ENCODE assay signal across 17 mouse cellular contexts in the genomic region with DNA sequence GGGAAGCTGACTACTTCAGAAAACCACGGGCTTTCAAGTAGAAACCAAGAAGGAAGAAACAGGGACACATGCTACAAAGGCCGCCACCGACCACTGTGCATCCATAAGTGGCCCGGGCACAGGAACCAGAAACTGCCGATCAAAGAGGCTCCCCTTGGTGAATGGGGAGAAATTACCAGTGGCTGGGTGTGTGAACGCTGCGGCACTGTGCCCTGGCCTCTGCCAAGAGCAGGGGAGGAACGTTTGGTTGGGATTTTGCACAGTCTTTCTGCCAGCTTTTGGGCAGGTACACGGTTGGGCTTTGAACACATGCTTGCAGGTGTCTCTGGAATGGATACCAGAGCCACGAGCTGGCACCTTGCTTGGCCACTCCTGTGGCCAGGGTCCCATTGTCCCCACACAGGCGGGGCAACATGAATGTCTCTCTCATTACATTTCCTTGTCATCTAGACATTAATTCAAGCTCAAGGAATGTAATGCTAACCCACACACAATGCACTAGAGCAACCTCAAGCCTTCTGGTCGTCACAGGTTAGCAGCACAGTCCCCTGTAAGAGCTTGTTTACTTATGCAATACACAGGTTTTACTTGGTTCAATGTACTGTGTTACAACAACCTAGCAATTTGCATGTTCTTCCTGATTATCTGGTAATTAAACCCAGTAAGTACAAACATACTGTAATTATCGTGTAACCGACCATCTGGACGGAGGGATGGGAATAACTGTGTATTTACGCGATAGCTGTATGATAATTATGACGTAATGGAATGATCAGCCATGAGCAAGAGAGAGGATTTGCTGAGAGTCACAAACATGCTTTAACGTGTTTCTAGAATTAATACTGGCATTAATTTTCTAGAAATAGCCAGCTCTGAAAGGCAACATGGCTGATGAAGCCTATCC.
DNase-seq lines count a peak whose midpoint lies in the region; ATAC-seq and TF ChIP-seq lines count a peak whose summit lies in the region.
"Had no signal": no experiment of that assay in that cellular context is flagged by ENCODE, and none has a peak within 500 bp of the region (broad histone marks: within the 10 kb centered on the region; RNA-seq: fewer than 3 reads in every experiment).

No protein-coding gene starts in this region.

- H3K4me2 ChIP-seq in heart, embryonic 11.5 days, result no peak overlapping the region
- H3K4me2 ChIP-seq in neural tube, embryonic 13.5 days, result no peak overlapping the region
- peak overlapping the region; percentile 5; the same call in 1 of the 2 replicates for H3K4me2 ChIP-seq in limb, embryonic 14.5 days (replicated peaks; ENCODE audit: low read depth, low read length, severe bottlenecking)
- H3K4me2 ChIP-seq: hindbrain, embryonic 12.5 days; liver, embryonic 11.5 days; midbrain, embryonic 11.5 days had no signal

- WGBS in heart, embryonic 11.5 days (ENCODE audit: insufficient replicate concordance), result 80% methylated on average over 19 of the region's 19 CpGs
- 72% methylated on average over 19 of the region's 19 CpGs for whole genome bisulfite sequencing in neural tube, embryonic 13.5 days
- WGBS in limb, embryonic 14.5 days, result 74% methylated on average over 19 of the region's 19 CpGs

- H3K4me1 ChIP-seq in heart, embryonic 11.5 days (ENCODE audit: control insufficient read depth, insufficient read depth, low read length), result 0 out of 2 replicates have a peak, but pooled peaks cover 2% of the 10 kb centered on the region
- H3K4me1 ChIP-seq in neural tube, embryonic 13.5 days (replicated peaks), result peaks cover 36% of the 10 kb centered on the region
- peaks cover 9% of the 10 kb centered on the region; the same call in 1 of the 2 replicates for H3K4me1 ChIP-seq in limb, embryonic 14.5 days (ENCODE audit: control insufficient read depth, insufficient read depth, low read length)

- H3K27me3 ChIP-seq in heart, embryonic 11.5 days (ENCODE audit: control insufficient read depth, insufficient read depth, low read length), result no peaks in the 10 kb centered on the region
- H3K27me3 ChIP-seq in neural tube, embryonic 13.5 days, result no peaks in the 10 kb centered on the region
- H3K27me3 ChIP-seq in limb, embryonic 14.5 days (ENCODE audit: control insufficient read depth, insufficient read depth, low read length), result no peaks in the 10 kb centered on the region
- H3K27me3 ChIP-seq: hindbrain, embryonic 12.5 days had no signal

- no peak overlapping the region for H3K9ac ChIP-seq in heart, embryonic 11.5 days (ENCODE audit: low read depth, low read length)
- no peak overlapping the region for H3K9ac ChIP-seq in neural tube, embryonic 13.5 days
- no peak overlapping the region for H3K9ac ChIP-seq in limb, embryonic 14.5 days (ENCODE audit: low read depth, low read length, severe bottlenecking)
- H3K9ac ChIP-seq: hindbrain, embryonic 12.5 days had no signal

- TF ChIP-seq POLR2A in brain, embryonic 14.5 days (IDR thresholded peaks at IDR 0.05; ENCODE audit: borderline replicate concordance, extremely low read depth, insufficient read depth, insufficient read length, poor library complexity, severe bottlenecking), result no peak
- TF ChIP-seq POLR2A in limb, embryonic 14.5 days (IDR thresholded peaks at IDR 0.05; ENCODE audit: borderline replicate concordance, extremely low read depth, insufficient read depth, insufficient read length), result no peak

- H3K36me3 ChIP-seq in heart, embryonic 11.5 days (ENCODE audit: control insufficient read depth, insufficient read depth, low read length), result no peaks in the 10 kb centered on the region
- no peaks in the 10 kb centered on the region for H3K36me3 ChIP-seq in neural tube, embryonic 13.5 days
- no peaks in the 10 kb centered on the region for H3K36me3 ChIP-seq in limb, embryonic 14.5 days (ENCODE audit: control insufficient read depth, insufficient read depth, low read length)
- H3K36me3 ChIP-seq: G1E; hindbrain, embryonic 12.5 days had no signal

- H3K27ac ChIP-seq in heart, embryonic 11.5 days (ENCODE audit: low read depth, low read length), result no peak overlapping the region
- peak overlapping the region; percentile 33; the same call in 1 of the 2 replicates for H3K27ac ChIP-seq in neural tube, embryonic 13.5 days (replicated peaks)
- H3K27ac ChIP-seq in limb, embryonic 14.5 days (replicated peaks; ENCODE audit: low read depth, low read length), result 0 out of 2 replicates have a peak overlapping the region, but pooled peaks have one; percentile 33
- H3K27ac ChIP-seq: hindbrain, embryonic 12.5 days; macrophage had no signal

- no peak overlapping the region for H3K4me3 ChIP-seq in heart, embryonic 11.5 days (ENCODE audit: low read depth, low read length)
- H3K4me3 ChIP-seq in neural tube, embryonic 13.5 days, result no peak overlapping the region
- no peak overlapping the region for H3K4me3 ChIP-seq in limb, embryonic 14.5 days (replicated peaks; ENCODE audit: low read length)
- H3K4me3 ChIP-seq: hindbrain, embryonic 12.5 days had no signal

- peak; percentile 75 for DNase-seq in heart, adult 11 months
- DNase-seq in neural tube, embryonic 10.5 days (ENCODE audit: extremely low spot score, low spot score), result no peak
- peak; percentile 88 for DNase-seq in brain, embryonic 14.5 days (ENCODE audit: low read depth)
- DNase-seq in limb, embryonic 14.5 days (ENCODE audit: low spot score), result no peak
- no peak for DNase-seq in liver
- no peak for DNase-seq in B cell, adult 2 months
- DNase-seq: heart, adult 18-20 months; lung, adult 2 months; thymus, postnatal 36 days had no signal

- no peak for ATAC-seq in heart, embryonic 11.5 days (replicated peaks; ENCODE audit: insufficient number of reproducible peaks, low FRiP score, low TSS enrichment)
- no peak for ATAC-seq in neural tube, embryonic 13.5 days (ENCODE audit: low read depth)
- ATAC-seq in limb, embryonic 14.5 days (ENCODE audit: low FRiP score, low read depth), result no peak
- ATAC-seq: intestine, embryonic 16.5 days had no signal

- H3K9me3 ChIP-seq in heart, embryonic 11.5 days (replicated peaks; ENCODE audit: control insufficient read depth, low read length), result no peaks in the 10 kb centered on the region
- H3K9me3 ChIP-seq in neural tube, embryonic 13.5 days, result no peaks in the 10 kb centered on the region
- H3K9me3 ChIP-seq in limb, embryonic 14.5 days (ENCODE audit: control insufficient read depth, low read length), result no peaks in the 10 kb centered on the region
- H3K9me3 ChIP-seq: hindbrain, embryonic 12.5 days had no signal

- TF ChIP-seq CTCF in brain, embryonic 14.5 days (IDR thresholded peaks at IDR 0.05; ENCODE audit: borderline replicate concordance, extremely low read depth, insufficient read depth, insufficient read length), result no peak

Comparison
In these comparisons a context has a peak if more than half of its experiments do, and no peak if none do; other contexts are left out.
1. DNase-seq: peak in heart, adult 11 months (single experiment) and brain, embryonic 14.5 days (single experiment); none in neural tube, embryonic 10.5 days (single experiment), limb, embryonic 14.5 days (single experiment), liver (single experiment) and B cell, adult 2 months (0 of 2).